Mouse (Mus musculus): ENCODE results near the gene Krt84.

The Krt84 gene

GRCm38 (mm10) chr15:101497181-101497580, 35.4 kb downstream of the Krt84 start:
- no peak for DNase-seq (ENCODE audit: low spot score in 2 of 2)

DNA sequence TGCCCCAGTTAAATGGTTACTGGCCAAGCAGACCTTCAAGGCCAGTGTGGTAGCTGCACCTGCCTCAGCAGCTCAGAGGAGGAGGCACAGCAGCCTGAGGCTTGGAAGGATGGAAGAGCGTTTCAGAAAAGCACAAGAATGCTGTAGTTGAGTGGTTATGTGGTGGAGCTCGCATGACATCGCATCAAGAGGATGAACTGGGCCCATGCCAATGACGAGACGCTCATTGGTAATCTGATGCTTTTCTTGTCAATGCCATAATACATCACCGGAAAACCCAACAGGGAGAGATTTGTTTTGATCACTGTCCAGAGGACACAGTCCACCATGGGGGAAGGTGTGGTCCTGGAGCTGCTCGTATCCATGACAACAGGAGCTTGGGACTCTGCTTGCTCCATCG, 37.4 kb downstream of the Krt84 start:
- no peak for DNase-seq (ENCODE audit: low spot score in 2 of 2)

GRCm38 (mm10) chr15:101494203-101494602, 38.4 kb downstream of the Krt84 start:
- DNase-seq (ENCODE audit: low spot score in 2 of 2): no peak

DNA sequence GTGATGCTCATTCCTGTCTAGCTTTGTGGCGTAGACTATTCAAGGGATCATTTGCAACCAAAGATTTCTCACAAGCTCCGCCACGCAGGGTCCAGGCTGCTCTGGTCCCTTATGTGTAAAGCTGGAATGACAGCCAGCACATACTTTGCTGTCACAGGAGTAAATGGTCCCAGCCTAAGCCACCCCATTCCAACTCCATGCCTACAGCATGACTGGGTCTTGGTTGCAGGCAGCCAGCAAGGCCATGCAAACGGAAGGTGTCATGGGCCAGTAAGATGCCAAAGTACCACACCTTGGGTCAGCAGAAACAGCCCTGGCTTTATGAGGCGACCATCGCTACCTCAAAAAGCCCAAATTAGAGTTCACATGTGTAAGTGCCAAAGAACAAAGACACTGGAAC, 38.9 kb downstream of the Krt84 start:
- no peak for DNase-seq (ENCODE audit: low spot score in 2 of 2)

DNA sequence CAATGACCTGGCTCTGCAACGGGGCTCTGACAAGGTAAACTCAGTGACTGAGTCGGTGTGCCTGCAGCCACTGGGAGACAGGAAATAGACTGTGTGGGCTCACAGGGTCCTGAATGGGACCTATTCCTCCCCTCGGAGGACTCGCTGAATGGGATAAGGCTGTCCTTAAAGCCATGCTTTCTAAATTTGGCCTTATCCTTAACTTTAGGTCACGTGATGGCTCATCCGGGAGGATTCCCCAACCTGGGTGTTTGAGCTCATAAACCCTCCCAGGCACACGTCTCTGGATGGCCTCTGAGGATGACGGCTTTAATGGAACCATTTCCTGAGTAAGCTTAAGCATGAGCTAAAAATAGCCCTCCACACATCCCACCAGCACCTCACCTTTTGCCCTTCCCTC, 39.9 kb downstream of the Krt84 start:
- no peak for DNase-seq (ENCODE audit: low spot score in 2 of 2)

GRCm38 (mm10) chr15:101491431-101491830, 41.2 kb downstream of the Krt84 start, which contains the start of gene Krt83:
Gene Krt83 (minus strand): TSS chr15:101491512.
- DNase-seq (ENCODE audit: low spot score in 2 of 2): no peak

- DNase-seq (ENCODE audit: low spot score in 2 of 2): no peak
Observed at GRCm38 (mm10) chr15:101485911-101486635, 46.5 kb downstream of the Krt84 start.

- no peak for DNase-seq (ENCODE audit: low spot score in 2 of 2)
Observed at GRCm38 (mm10) chr15:101484939-101485338, 47.7 kb downstream of the Krt84 start.

- no peak for DNase-seq (ENCODE audit: low spot score in 2 of 2)
Observed at GRCm38 (mm10) chr15:101483646-101484045, 49.0 kb downstream of the Krt84 start.

DNA sequence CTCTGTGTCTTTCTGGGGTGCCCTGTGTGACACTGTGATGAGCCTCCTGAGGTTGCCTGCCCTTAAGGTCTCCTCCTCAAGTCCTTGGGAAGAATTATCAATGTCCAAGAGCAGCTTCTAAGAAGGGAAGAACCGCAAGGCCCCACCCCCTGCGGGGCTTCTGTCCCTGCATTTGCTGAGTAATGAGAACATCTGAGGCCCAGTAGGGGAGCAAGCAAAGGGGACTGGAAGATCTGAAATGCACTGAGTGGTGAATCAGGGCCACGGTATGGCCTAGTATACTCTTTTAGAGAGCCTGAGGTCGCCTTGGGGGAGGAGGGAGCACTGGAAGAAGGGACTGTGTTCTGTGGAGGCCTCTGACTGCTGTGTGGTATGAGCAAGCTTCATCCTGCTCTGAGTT, 50.6 kb downstream of the Krt84 start:
- DNase-seq (ENCODE audit: low spot score in 2 of 2): no peak

GRCm38 (mm10) chr15:101479666-101480060, 53.0 kb downstream of the Krt84 start:
- DNase-seq (ENCODE audit: low spot score in 2 of 2): no peak

- peak in 1 of 2 experiments; percentile 58 for DNase-seq (ENCODE audit: low spot score in 2 of 2)
Observed at GRCm38 (mm10) chr15:101479007-101479665, 53.5 kb downstream of the Krt84 start.

Measured in spleen, postnatal 10 days (tissue).